Comparison of ENCODE assay signal across 22 mouse cellular contexts in genomic region chr19:59289811-59290210, GRCm38 (mm10). TPM values are rescaled to one million over a fixed set of nuclear protein-coding genes. Genes with fewer than 3 reads are reported as not detected.
DNase-seq lines count a peak whose midpoint lies in the region; ATAC-seq and TF ChIP-seq lines count a peak whose summit lies in the region.
"Had no signal": no experiment of that assay in that cellular context is flagged by ENCODE, and none has a peak within 500 bp of the region (broad histone marks: within the 10 kb centered on the region; RNA-seq: fewer than 3 reads in every experiment).

No protein-coding gene starts in this region.

- ATAC-seq in Patski, result peak; percentile 66
- ATAC-seq: forebrain, embryonic 16.5 days; inflammation-experienced regulatory T-cells, adult 6 months; liver, embryonic 12.5 days had no signal

- DNase-seq in adrenal gland, postnatal 36 days, result peak; percentile 22 to 32
- DNase-seq in adrenal gland, postnatal 4 days (ENCODE audit: low spot score in 2 of 2), result no peak
- peak; percentile 4 to 9 for DNase-seq in urinary bladder, adult 18-20 months (ENCODE audit: low spot score in 2 of 2)
- no peak for DNase-seq in urinary bladder, adult 2 months (ENCODE audit: low spot score)
- peak; percentile 6 for DNase-seq in Patski (ENCODE audit: low read depth, low spot score)
- no peak for DNase-seq in retina, embryonic 14.5 days (ENCODE audit: low spot score)
- no peak for DNase-seq in T-cell, adult 2 months (ENCODE audit: low spot score)
- DNase-seq: cerebellum, adult 9-10 months; gastrocnemius, postnatal 36 days; heart, postnatal 10 days; kidney, adult 8-10 months; kidney, postnatal 36 days; lung, embryonic 14.5 days; lung, postnatal 4 days; right cerebral cortex, adult 18-20 months; thymus, postnatal 14 days had no signal

- no peak for TF ChIP-seq CTCF in Patski (IDR thresholded peaks at IDR 0.05)

- H3K27me3 ChIP-seq in Patski, result no peaks in the 10 kb centered on the region
- H3K27me3 ChIP-seq: embryonic facial prominence, embryonic 12.5 days; hindbrain, embryonic 12.5 days; limb, embryonic 12.5 days; liver, embryonic 12.5 days had no signal

- in situ Hi-C loops in Patski (cut with MboI; ENCODE audit: low pct_unique_long_range_greater_than_20kb), result no loop called here

- CTCF ChIA-PET in Patski (lab: Charles Lee), result interaction anchor here (0.8 to 4.4 kb wide), 3 partner anchors 10 to 50 kb away, joined by 3 to 15 read pairs (median 4); no protein-coding TSS in a partner anchor

- POLR2A ChIA-PET in Patski (lab: Charles Lee), result no interaction called here

RNA-seq across cellular contexts. Expression of gene Slc18a2, which starts 29.1 kb away (rescaled TPM):
- total RNA-seq in adrenal gland, postnatal 36 days (2021), result 10 to 100 TPM; 12.3 to 16.1 TPM
- 10 to 100 TPM; 31.0 to 39.5 TPM for total RNA-seq in adrenal gland, postnatal 4 days (2021)
- polyA plus RNA-seq in urinary bladder, adult 2 months (2012; rRNA removed), result 0.25 and 0.29 TPM in 2 replicates
- 2.4 TPM for polyA plus RNA-seq in Patski (2021)

RNA-seq across cellular contexts. Expression of gene Rps12-ps3, which starts 32.3 kb away (rescaled TPM):
- total RNA-seq in adrenal gland, postnatal 36 days (2021), result 100 to 1,000 TPM; 636 to 846 TPM
- total RNA-seq in adrenal gland, postnatal 4 days (2021), result 1,000 to 10,000 TPM; 1,093 to 1,114 TPM
- polyA plus RNA-seq in urinary bladder, adult 2 months (2012; rRNA removed), result 413 and 509 TPM in 2 replicates
- 1,107 TPM for polyA plus RNA-seq in Patski (2021)

RNA-seq across cellular contexts. Expression of gene Pdzd8, which starts 55.8 kb away (rescaled TPM):
- total RNA-seq in adrenal gland, postnatal 36 days (2021), result 10 to 100 TPM; 35.6 to 38.8 TPM
- total RNA-seq in adrenal gland, postnatal 4 days (2021), result 10 to 100 TPM; 40.5 to 43.3 TPM
- 10.1 and 13.0 TPM in 2 replicates for polyA plus RNA-seq in urinary bladder, adult 2 months (2012; rRNA removed)
- polyA plus RNA-seq in Patski (2021), result 38.5 TPM

Comparison
In these comparisons a context has a peak if more than half of its experiments do, and no peak if none do; other contexts are left out.
1. DNase-seq: peak in adrenal gland, postnatal 36 days (2 of 2), urinary bladder, adult 18-20 months (2 of 2) and Patski (single experiment); none in adrenal gland, postnatal 4 days (0 of 2), urinary bladder, adult 2 months (single experiment), retina, embryonic 14.5 days (single experiment) and T-cell, adult 2 months (single experiment).